8 mouse cellular contexts compared by ENCODE assay signal in the genomic region with DNA sequence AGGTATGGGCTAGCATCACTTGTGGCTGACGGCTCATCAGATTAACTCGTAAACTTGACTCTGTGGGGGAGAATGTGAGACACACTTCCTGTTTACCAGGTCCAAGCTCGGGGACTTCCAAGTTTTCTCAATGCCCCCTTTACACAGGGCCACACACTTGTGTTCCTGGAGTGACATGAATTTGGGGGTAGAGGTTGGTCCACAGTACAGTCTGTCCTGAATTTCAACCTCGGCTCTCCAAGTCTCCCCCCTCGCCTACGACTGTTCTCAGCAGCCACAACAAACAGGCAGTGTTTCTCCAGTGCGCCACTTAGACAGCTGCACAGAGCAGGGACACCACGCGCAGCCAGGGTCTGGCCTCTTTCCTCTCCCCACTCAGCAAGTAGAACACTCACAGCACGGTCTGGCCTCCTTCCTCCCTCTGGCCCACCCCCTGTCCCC. TPM values are rescaled to one million over a fixed set of nuclear protein-coding genes. Genes with fewer than 3 reads are reported as not detected.
DNase-seq lines count a peak whose midpoint lies in the region; ATAC-seq lines count a peak whose summit lies in the region.

No protein-coding gene starts in this region.

- no peaks in the 10 kb centered on the region for H3K36me3 ChIP-seq in forebrain, embryonic 10.5 days (replicated peaks)
- H3K36me3 ChIP-seq in stomach, embryonic 16.5 days (ENCODE audit: control insufficient read depth, insufficient read depth, low read length) = no peaks in the 10 kb centered on the region
- H3K36me3 ChIP-seq in kidney, embryonic 15.5 days = no peaks in the 10 kb centered on the region

- WGBS in forebrain, embryonic 10.5 days = 79% methylated on average over 10 of the region's 10 CpGs
- WGBS in stomach, embryonic 16.5 days = 50% methylated on average over 10 of the region's 10 CpGs
- WGBS in kidney, embryonic 15.5 days = 52% methylated on average over 10 of the region's 10 CpGs

- 0 out of 2 replicates have a peak, but pooled peaks have one; percentile 25 for ATAC-seq in stomach, embryonic 16.5 days (ENCODE audit: insufficient read depth, low FRiP score)
- ATAC-seq in kidney, embryonic 15.5 days (replicated peaks; ENCODE audit: low FRiP score) = no peak

- H3K4me1 ChIP-seq in forebrain, embryonic 10.5 days = peaks cover 38% of the 10 kb centered on the region
- no peaks in the 10 kb centered on the region; the same call in 1 of the 2 replicates for H3K4me1 ChIP-seq in stomach, embryonic 16.5 days (ENCODE audit: control insufficient read depth, insufficient read depth, low read length)
- H3K4me1 ChIP-seq in kidney, embryonic 15.5 days = peaks cover 20% of the 10 kb centered on the region; the same call in 1 of the 2 replicates

- no peaks in the 10 kb centered on the region for H3K9me3 ChIP-seq in forebrain, embryonic 10.5 days
- H3K9me3 ChIP-seq in stomach, embryonic 16.5 days (replicated peaks; ENCODE audit: control insufficient read depth, low read length) = no peaks in the 10 kb centered on the region
- H3K9me3 ChIP-seq in kidney, embryonic 15.5 days (replicated peaks) = no peaks in the 10 kb centered on the region

- no peak overlapping the region for H3K9ac ChIP-seq in stomach, embryonic 16.5 days (ENCODE audit: low read length)
- H3K9ac ChIP-seq in kidney, embryonic 15.5 days = no peak overlapping the region

- no peak overlapping the region for H3K4me2 ChIP-seq in stomach, embryonic 16.5 days (ENCODE audit: low read depth, low read length)
- H3K4me2 ChIP-seq in kidney, embryonic 15.5 days = no peak overlapping the region

- no peaks in the 10 kb centered on the region for H3K27me3 ChIP-seq in forebrain, embryonic 10.5 days (ENCODE audit: poor library complexity, severe bottlenecking)
- H3K27me3 ChIP-seq in stomach, embryonic 16.5 days (ENCODE audit: control insufficient read depth, insufficient read depth, low read length) = no peaks in the 10 kb centered on the region
- H3K27me3 ChIP-seq in kidney, embryonic 15.5 days = no peaks in the 10 kb centered on the region

- no peak overlapping the region for H3K4me3 ChIP-seq in forebrain, embryonic 10.5 days
- H3K4me3 ChIP-seq in stomach, embryonic 16.5 days (replicated peaks; ENCODE audit: low read length) = no peak overlapping the region
- H3K4me3 ChIP-seq in kidney, embryonic 15.5 days (replicated peaks) = no peak overlapping the region

- peak; percentile 6 for DNase-seq in kidney, adult 9 months
- no peak for DNase-seq in kidney, adult 8-10 months
- DNase-seq in CD4-positive, CD25-positive, alpha-beta regulatory T cell, adult 2 months (ENCODE audit: low read depth, low spot score) = peak; percentile 76
- no peak for DNase-seq in forebrain, embryonic 10.5 days (ENCODE audit: extremely low spot score, low spot score)
- peak; percentile 57 for DNase-seq in layer of hippocampus, adult 9-11 months
- no peak for DNase-seq in adrenal gland, adult 2 months

- H3K27ac ChIP-seq in forebrain, embryonic 10.5 days = 0 out of 2 replicates have a peak overlapping the region, but pooled peaks have one; percentile 35
- H3K27ac ChIP-seq in stomach, embryonic 16.5 days (ENCODE audit: low read length) = no peak overlapping the region
- H3K27ac ChIP-seq in kidney, embryonic 15.5 days = no peak overlapping the region

RNA-seq across cellular contexts. Expression of a gene that starts 17.2 kb away (rescaled TPM):
- 0.05 TPM in 1 of 2 replicates, not detected in the other for polyA plus RNA-seq in forebrain, embryonic 10.5 days (2016; fragmentation: Nextera tagmentation; extraction: Ambion mirVana)
- 0.09 and 0.17 TPM in 2 replicates for polyA plus RNA-seq in stomach, embryonic 16.5 days (2015; fragmentation: Nextera tagmentation; extraction: Ambion mirVana)
- under 1 TPM; 0.20 to 0.24 TPM for total RNA-seq in adrenal gland, adult 2 months (2021)
- 0.04 and 0.13 TPM in 2 replicates for polyA plus RNA-seq in adrenal gland, adult 2 months (2012; rRNA removed)
- 0.04 TPM in 1 of 2 replicates, not detected in the other for polyA plus RNA-seq in kidney, embryonic 15.5 days (2015; fragmentation: Nextera tagmentation; extraction: Ambion mirVana)

RNA-seq across cellular contexts. Expression of a gene that starts 42.7 kb away (rescaled TPM):
- polyA plus RNA-seq in forebrain, embryonic 10.5 days (2016; fragmentation: Nextera tagmentation; extraction: Ambion mirVana) = 35.6 and 36.0 TPM in 2 replicates
- 12.3 and 12.4 TPM in 2 replicates for polyA plus RNA-seq in stomach, embryonic 16.5 days (2015; fragmentation: Nextera tagmentation; extraction: Ambion mirVana)
- total RNA-seq in adrenal gland, adult 2 months (2021) = 1 to 10 TPM; 8.6 to 9.2 TPM
- polyA plus RNA-seq in adrenal gland, adult 2 months (2012; rRNA removed) = 2.9 and 3.2 TPM in 2 replicates
- polyA plus RNA-seq in kidney, embryonic 15.5 days (2015; fragmentation: Nextera tagmentation; extraction: Ambion mirVana) = 19.0 and 19.9 TPM in 2 replicates

Comparison
In these comparisons a context has a peak if more than half of its experiments do, and no peak if none do; other contexts are left out.
1. DNase-seq: peak in kidney, adult 9 months (single experiment), CD4-positive, CD25-positive, alpha-beta regulatory T cell, adult 2 months (single experiment) and layer of hippocampus, adult 9-11 months (single experiment); none in kidney, adult 8-10 months (0 of 2), forebrain, embryonic 10.5 days (single experiment) and adrenal gland, adult 2 months (single experiment).